Mouse (Mus musculus) B cell, adult 67 days (primary cell): Measurements from ENCODE around the gene Tceal5. TPM values are rescaled to one million over a fixed set of nuclear protein-coding genes. Genes with fewer than 3 reads are reported as not detected.

ENCODE experiments used
- total RNA-seq, 2 experiments: library from RNA; stranded (reverse); gene quantifications; 4 replicates each; pipeline ENCODE4 v1.2.4; 2023

Tceal5 gene
- total RNA-seq, result not detected

GRCm38 (mm10) chrX:136203664-136204066 lies at the start of gene Tceal5:
Tceal5 (minus strand) TSS chrX:136203876.

GRCm38 (mm10) chrX:136244574-136245229 lies 41.0 kb upstream of the Tceal5 start, which contains the start of gene Tceal9:
Tceal9 (plus strand) TSS chrX:136245079.

DNA sequence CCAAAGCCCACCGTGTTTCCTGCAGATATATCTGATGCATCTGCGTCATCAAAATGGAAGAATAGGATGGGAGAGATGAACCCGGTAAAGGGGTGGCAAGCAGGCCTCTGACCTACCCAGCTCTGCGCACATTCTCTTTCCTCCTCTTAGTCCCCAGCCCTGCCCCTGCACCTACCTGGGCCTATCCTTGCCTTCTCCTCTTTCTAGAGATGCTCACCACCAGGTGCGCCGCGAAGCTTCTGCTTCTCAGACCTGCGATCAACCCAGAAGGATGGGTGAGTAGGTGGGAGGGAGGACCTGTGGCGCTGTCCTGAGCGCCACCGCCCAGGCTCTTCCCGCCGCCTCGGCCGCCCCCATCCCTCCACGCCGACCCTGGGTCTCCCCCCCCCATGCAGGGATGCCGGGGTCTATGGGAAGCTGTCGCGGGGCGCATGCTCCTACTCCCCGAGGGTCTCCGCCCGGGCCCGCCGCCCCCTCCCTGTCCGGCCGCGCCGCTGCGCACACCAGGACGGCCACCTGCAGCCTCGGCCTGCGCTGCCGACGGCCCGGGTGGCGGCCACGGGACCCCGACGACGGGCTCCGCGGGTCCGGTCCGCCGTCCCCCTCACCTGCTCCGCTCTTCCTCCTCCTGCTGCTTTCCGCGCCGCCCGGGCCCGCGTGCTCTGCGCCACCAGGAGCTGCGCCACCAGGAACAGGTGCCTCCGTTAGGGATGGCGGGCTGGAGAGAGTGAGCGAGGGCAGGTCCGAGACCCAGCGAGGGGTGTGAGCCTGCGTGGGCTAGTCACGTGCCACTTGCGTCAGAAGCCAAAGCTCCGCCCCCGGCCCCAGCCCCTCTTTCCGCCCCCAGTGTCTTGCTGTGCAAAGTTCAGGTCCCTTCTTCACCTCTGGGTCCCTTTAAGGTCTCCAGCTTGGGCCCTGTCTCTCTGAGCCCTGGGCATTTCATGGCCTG lies 11.3 kb upstream of the Tceal5 start, which contains the start of the genes Tceal7 and Bex1:
Tceal7 (plus strand) TSS at position 51 of the 949 bp plus-strand sequence.
Bex1 (minus strand) TSS at position 785 of the 949 bp plus-strand sequence.

GRCm38 (mm10) chrX:136172118-136172551 lies 31.5 kb downstream of the Tceal5 start, which contains the start of gene Tceal8:
Tceal8 (minus strand) TSS chrX:136172342.

Other genes with a start within 250 kb of the Tceal5 start
- under 1 TPM in 1 of 2 experiments, not detected in 1; 0.36 TPM for gene Arxes2, start 210.1 kb downstream of the Tceal5 start, total RNA-seq
- gene Arxes1, start 170.5 kb downstream of the Tceal5 start, total RNA-seq, result not detected
- gene Bex2, start 135.6 kb downstream of the Tceal5 start, total RNA-seq, result not detected
- gene Nxf3, start 118.6 kb downstream of the Tceal5 start, total RNA-seq, result not detected
- gene Bex4, start 64.9 kb downstream of the Tceal5 start, total RNA-seq, result not detected
- gene Tceal8, start 31.5 kb downstream of the Tceal5 start, total RNA-seq, result 1 to 10 TPM; 2.5 to 2.6 TPM
- gene Tceal7, start 10.9 kb upstream of the Tceal5 start, total RNA-seq, result not detected
- gene Bex1, start 11.6 kb upstream of the Tceal5 start, total RNA-seq, result 1 to 10 TPM; 1.6 to 2.4 TPM
- 10 to 100 TPM; 49.5 to 54.5 TPM for gene Tceal9, start 41.2 kb upstream of the Tceal5 start, total RNA-seq
- 10 to 100 TPM; 54.6 to 74.3 TPM for gene Bex3, start 66.4 kb upstream of the Tceal5 start, total RNA-seq